Mouse (Mus musculus) lung, adult 18-20 months (tissue): ENCODE data around the gene Kcnh7.

Experiments
- DNase-seq, 2 experiments: peaks; one replicate each; pipeline ENCODE4 v3.0.0; 2022; ENCODE audit warnings: mixed read lengths in 2 of 2

Gene Kcnh7

GRCm38 (mm10) chr2:63183563-63184545 lies at the start of gene Kcnh7:
Gene Kcnh7, minus strand, starts transcription at chr2:63184287.
- DNase-seq = no peak

- no peak for DNase-seq
Measured at GRCm38 (mm10) chr2:63207435-63207834, 23.3 kb upstream of the Kcnh7 start.

- no peak for DNase-seq
Measured at GRCm38 (mm10) chr2:63186014-63186413, 1.9 kb upstream of the Kcnh7 start.

GRCm38 (mm10) chr2:63184551-63185430 lies 704 bp upstream of the Kcnh7 start:
- DNase-seq = no peak

- DNase-seq = no peak
Measured at GRCm38 (mm10) chr2:63153701-63154100, 30.4 kb downstream of the Kcnh7 start.

- DNase-seq = no peak
Measured at GRCm38 (mm10) chr2:63127762-63128516, 56.1 kb downstream of the Kcnh7 start.

- no peak for DNase-seq
Measured at GRCm38 (mm10) chr2:63120316-63120715, 63.8 kb downstream of the Kcnh7 start.

- no peak for DNase-seq
Measured at GRCm38 (mm10) chr2:63117209-63118193, 66.6 kb downstream of the Kcnh7 start.

GRCm38 (mm10) chr2:63105971-63106370 lies 78.1 kb downstream of the Kcnh7 start:
- DNase-seq = no peak

GRCm38 (mm10) chr2:63099676-63100075 lies 84.4 kb downstream of the Kcnh7 start:
- DNase-seq = no peak

GRCm38 (mm10) chr2:63091775-63092174 lies 92.3 kb downstream of the Kcnh7 start:
- no peak for DNase-seq

- DNase-seq = no peak
Measured at GRCm38 (mm10) chr2:63090447-63090846, 93.6 kb downstream of the Kcnh7 start.

GRCm38 (mm10) chr2:63058386-63058785 lies 125.7 kb downstream of the Kcnh7 start:
- no peak for DNase-seq

GRCm38 (mm10) chr2:63049884-63050283 lies 134.2 kb downstream of the Kcnh7 start:
- no peak for DNase-seq

GRCm38 (mm10) chr2:63039718-63040117 lies 144.4 kb downstream of the Kcnh7 start:
- no peak for DNase-seq

GRCm38 (mm10) chr2:63014909-63015308 lies 169.2 kb downstream of the Kcnh7 start:
- DNase-seq = no peak

- DNase-seq = no peak
Measured at GRCm38 (mm10) chr2:63009141-63009540, 174.9 kb downstream of the Kcnh7 start.

- no peak for DNase-seq
Measured at GRCm38 (mm10) chr2:63002784-63003183, 181.3 kb downstream of the Kcnh7 start.

- no peak for DNase-seq
Measured at GRCm38 (mm10) chr2:62997692-62998091, 186.4 kb downstream of the Kcnh7 start.

- no peak for DNase-seq
Measured at GRCm38 (mm10) chr2:62988616-62989015, 195.5 kb downstream of the Kcnh7 start.

- DNase-seq = no peak
Measured at GRCm38 (mm10) chr2:62983936-62984335, 200.2 kb downstream of the Kcnh7 start.
